Mouse (Mus musculus): ENCODE results near the gene Ank2.

The Ank2 gene

DNA sequence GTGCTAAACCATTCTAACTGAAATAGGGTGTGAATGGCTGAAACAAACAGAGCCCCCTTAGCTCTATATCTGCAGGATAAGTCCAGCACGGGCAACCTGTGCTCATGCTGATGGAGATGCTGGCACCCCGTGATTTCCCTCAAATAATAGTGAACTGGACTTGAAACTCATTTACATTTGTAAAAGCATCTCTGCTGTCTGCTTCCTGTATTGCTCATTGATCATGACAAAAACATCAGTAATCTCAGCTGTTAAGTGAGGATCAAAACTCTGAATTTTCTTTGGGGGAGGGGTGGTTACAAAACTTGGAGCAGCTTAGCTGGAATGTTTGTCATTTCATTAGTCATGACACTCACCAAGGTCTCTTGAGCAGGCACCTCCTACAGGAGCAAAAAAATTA is 533.4 kb downstream of the Ank2 start:
- no peak for DNase-seq

DNA sequence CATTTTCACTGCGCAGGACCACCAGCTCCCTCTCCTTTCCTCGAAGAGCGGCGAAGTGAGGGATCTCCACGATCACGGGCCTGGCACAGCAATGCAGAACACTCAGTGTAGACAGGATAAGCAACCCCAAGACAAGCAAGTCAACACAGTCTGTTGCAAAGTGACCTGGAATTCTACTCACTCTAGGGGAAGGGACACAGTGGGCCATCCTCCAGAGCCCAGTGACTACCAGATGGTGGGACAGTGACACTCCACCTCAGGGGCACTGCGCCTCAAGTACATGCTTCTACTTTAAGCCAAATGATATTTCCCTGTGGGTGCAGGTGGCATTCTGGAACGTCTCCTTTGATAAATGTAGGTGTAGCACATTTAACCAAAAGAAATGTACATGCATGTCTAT is 536.8 kb downstream of the Ank2 start:
- DNase-seq, result no peak

- no peak for DNase-seq
Observed at GRCm38 (mm10) chr3:126952698-126953097, 546.5 kb downstream of the Ank2 start.

- no peak for DNase-seq
Observed at GRCm38 (mm10) chr3:126946591-126946990, 552.6 kb downstream of the Ank2 start.

GRCm38 (mm10) chr3:126944838-126945237 is 554.3 kb downstream of the Ank2 start:
- no peak for DNase-seq

DNA sequence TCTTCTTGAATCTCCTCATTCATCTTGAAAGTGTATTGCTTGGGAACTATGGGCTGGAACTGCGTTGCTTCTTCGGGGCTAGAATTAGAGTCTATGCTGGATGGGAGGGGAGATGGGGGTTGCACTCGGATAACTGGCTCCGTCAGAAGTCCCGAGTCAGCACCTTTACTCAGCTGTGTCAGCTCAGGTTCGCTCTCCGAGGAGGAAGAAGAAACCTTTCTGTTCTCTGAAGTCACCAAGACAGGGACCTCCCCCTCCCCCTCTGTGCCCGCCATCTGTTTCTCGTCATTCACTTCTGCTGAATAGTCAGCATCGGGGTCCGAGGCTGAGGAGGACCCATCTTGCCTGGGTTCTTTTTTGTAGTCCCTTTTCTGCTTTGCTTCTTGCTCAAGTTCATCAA is 555.1 kb downstream of the Ank2 start:
- no peak for DNase-seq

GRCm38 (mm10) chr3:126940452-126940851 is 558.7 kb downstream of the Ank2 start:
- no peak for DNase-seq

DNA sequence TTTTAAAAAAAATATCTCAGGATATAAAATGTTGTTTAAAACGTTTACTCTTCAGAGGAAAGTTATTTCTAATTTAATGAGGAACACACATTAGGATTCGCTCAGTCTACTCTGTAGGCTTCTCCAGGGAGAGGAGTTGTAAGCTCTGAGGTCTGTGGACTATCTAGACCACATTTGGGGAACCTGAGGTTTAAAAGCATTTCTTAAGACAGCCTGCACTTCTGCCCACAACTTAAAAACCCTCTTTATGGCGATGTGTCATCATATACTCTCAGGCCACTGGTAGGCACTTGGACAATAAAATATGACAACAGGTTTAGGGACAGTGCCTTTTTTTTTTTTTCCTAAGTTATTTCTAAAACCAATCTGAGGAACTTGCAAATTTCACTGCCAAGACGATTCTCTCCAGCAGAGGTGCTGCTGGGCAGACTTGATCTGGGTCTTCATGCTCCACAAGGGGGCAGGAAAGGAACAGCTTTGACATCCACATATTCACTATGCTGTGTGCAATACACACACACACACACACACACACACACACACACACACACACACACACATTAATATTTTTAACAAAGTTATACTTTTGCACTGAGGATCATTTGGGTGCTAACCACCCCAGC is 567.2 kb downstream of the Ank2 start:
- peak in 1 of 2 experiments; percentile 44 for DNase-seq

DNA sequence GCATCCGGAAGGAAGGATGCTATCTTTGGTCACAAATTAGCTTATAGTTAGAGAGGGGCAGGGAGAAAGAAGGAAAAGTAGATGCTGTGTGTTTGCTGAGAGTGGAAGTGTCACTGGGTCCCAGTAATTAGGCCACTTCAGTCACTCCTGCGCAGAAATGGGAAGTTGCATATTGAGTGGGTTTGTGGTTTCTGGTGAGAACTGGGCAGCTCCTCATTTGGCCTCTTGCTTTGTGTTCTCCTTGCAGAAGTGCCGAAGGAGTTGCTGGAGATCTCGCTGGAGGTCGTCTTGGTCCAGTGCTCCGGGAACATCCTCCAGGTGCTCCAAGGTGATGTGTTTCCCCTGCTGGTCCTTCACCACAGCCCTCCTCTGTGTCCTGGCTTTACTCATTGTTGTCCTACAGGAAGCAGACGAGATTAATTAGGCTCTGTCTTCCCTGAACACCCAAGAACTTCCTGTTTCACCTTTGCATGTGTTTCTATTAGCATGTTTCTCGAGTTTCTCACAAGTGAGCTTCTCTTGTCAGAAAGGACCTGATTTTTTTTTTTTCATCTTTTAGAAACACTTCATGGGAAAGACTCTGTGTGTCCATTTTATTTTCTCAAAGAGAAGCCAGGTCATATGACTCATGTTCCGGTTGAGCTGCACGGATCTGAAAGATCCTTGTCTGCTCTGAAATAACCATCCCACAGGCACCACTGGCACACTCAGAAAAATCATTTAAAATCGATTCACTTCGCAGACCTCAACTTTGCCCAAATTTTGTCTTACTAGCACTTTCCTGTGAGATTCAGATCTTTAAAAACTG is 575.4 kb downstream of the Ank2 start:
- DNase-seq, result peak in 1 of 2 experiments; percentile 11

DNA sequence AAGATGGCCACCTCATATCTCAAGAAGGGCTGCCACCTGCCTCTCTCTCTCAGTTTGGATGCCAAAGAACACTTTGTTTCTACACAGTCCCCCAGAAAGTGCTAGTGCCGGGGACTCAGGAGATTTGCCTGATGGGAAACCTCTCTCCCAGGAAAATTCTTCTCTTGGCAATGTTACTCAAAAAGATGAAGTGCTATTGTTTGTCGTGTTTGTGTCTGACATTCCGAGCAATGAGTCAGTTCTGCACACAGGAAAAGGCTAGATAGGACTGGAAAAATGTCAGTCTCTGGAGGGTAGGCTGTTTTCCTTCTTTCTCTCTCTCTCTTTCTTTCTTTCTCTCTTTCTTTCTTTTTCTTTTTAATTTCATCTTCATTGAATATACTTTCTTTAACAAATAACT is 577.2 kb downstream of the Ank2 start:
- no peak for DNase-seq

GRCm38 (mm10) chr3:126920296-126920695 is 578.9 kb downstream of the Ank2 start:
- DNase-seq, result no peak

DNA sequence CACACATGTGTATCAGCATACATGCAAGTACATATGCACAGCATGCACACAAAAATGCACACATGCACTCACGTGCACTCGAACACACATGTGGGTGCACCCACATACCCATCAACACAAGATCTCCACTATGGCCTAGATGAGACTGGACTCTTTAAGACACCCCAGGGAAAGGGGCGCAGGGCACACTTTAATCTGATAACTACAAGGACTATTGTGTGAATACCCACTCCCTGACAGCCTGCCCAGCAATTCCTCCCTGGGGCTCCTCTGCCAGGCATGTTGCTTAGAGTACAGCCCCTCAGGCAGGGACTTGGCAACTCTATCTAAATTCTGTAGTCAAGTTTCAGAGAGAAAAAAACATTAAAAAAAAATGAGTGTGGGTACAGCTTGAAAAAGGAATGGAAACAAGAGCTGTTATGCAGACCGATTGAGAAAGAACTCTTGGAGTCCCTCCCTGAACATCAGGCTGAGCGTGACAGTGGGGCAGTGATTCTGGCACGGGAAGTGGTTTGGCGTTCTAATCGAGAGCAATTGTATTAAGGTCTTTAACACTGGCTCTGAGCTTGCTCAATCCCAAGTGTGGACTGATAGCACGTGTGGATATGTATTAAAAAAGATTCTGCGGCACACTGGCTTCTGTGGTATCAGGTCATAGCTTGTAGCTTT is 580.2 kb downstream of the Ank2 start:
- DNase-seq, result no peak

DNA sequence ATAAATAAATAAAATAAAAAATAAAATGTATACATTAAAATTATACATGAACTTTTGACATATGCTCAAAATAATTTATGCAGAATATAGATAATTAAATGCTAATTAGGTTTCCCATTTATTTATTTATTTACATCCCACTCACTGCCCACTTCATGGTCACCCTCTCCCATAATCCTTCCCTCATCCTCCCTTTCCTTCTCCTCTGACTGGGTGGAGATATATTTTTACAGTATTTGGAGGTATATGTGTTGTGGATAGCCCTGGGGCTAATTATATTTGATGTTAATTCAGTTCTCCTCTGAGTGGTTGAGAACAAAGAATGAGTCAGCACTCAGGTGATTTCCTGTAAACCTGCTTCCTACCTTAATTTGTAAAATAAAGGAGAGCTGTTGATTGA is 582.8 kb downstream of the Ank2 start:
- DNase-seq, result no peak

- DNase-seq, result peak in 1 of 2 experiments; percentile 47
Observed at GRCm38 (mm10) chr3:126903543-126903942, 595.6 kb downstream of the Ank2 start.

DNA sequence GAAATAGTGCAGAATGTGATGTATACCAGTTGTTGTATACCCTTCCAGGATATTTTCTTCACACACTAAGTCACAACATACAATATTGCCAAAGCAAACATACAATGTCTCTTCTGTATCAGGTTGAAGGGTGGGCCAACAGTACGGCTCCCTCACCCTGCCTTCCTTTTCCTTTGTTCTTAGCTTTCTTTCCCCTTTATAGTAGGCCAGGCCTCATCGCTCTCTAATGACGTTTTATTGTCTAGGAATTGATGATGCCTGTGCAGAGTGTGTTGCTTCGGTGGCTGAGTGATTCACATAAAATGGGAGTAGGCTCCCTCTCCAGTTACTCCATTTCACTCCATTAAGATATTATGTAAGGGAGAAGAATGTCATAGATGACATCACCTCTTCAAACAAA is 612.5 kb downstream of the Ank2 start:
- no peak for DNase-seq

DNA sequence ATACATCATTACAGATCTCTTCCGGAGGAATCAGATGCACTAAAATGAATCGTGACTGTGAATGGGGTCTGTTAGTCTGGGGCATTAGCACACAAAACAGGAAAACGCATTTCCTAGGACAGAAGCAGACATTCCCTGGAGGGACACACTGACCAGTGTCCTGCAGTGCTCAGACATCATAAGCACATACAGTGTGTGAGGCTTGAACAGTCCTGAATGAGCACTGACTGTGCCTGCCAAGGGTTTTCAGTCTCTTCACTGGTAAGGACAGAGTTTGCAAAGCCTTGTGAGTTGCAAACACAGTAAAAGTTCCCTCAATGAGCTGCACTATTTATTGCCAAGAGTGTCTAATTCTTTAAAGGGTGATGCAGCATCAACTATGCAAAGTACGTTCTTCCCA is 613.1 kb downstream of the Ank2 start:
- no peak for DNase-seq

DNA sequence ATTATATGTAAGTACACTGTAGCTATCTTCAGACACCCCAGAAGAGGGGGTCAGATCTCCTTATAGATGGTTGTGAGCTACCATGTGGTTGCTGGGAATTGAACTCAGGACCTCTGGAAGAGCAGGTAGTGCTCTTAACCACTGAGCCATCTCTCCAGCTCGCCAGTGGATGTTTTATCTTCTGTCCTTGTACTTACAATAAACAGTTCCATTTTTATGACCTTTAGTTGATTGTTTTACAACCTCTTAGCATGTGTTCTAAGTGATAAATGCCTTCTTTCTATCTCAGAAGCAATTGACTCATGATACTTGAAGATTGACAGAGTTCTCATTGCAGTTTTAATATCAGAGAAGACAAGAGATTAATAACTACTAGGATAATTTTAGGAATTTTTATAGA is 620.9 kb downstream of the Ank2 start:
- DNase-seq, result no peak
